Mouse (Mus musculus): ENCODE data around the gene Zswim9. TPM values are rescaled to one million over a fixed set of nuclear protein-coding genes. Genes with fewer than 3 reads are reported as not detected.

Gene Zswim9
- polyA plus RNA-seq, 1 experiment from 2014 or later: 8.3 TPM

- Histone ChIP-seq H3K27ac (ENCODE audit: poor library complexity, severe bottlenecking) (no peak overlapping the region), H3K4me2 (no peak overlapping the region), H3K36me3 (peaks cover 14% of the 10 kb centered on the region), H3K27me3 (replicated peaks) (no peaks in the 10 kb centered on the region), H3K4me3 (no peak overlapping the region), H3K4me1 (replicated peaks) (no peaks in the 10 kb centered on the region), H3K9ac (no peak overlapping the region), H3K9me3 (replicated peaks) (no peaks in the 10 kb centered on the region)
- WGBS: 83% methylated on average over 4 of the region's 4 CpGs
- no peak for ATAC-seq (ENCODE audit: insufficient number of reproducible peaks, low FRiP score)
These were observed 9.7 kb downstream of the Zswim9 start for GRCm38 (mm10) chr7:13268749-13269260.

- Histone ChIP-seq H3K4me1 (replicated peaks) (no peaks in the 10 kb centered on the region), H3K36me3 (peaks cover 12% of the 10 kb centered on the region; the same call in 1 of the 2 replicates), H3K4me3 (no peak overlapping the region), H3K9ac (no peak overlapping the region), H3K9me3 (replicated peaks) (no peaks in the 10 kb centered on the region), H3K27ac (ENCODE audit: poor library complexity, severe bottlenecking) (no peak overlapping the region), H3K4me2 (no peak overlapping the region), H3K27me3 (replicated peaks) (peaks cover 18% of the 10 kb centered on the region)
- no peak for ATAC-seq (ENCODE audit: insufficient number of reproducible peaks, low FRiP score)
- 84% methylated on average over 2 of the region's 2 CpGs for WGBS
These were observed 14.1 kb downstream of the Zswim9 start for GRCm38 (mm10) chr7:13264396-13264795.

- Histone ChIP-seq H3K4me1 (replicated peaks) (no peaks in the 10 kb centered on the region), H3K4me3 (no peak overlapping the region), H3K27ac (ENCODE audit: poor library complexity, severe bottlenecking) (no peak overlapping the region), H3K36me3 (peaks cover 8% of the 10 kb centered on the region; the same call in 1 of the 2 replicates), H3K4me2 (no peak overlapping the region), H3K9ac (no peak overlapping the region), H3K9me3 (replicated peaks) (no peaks in the 10 kb centered on the region), H3K27me3 (replicated peaks) (peaks cover 18% of the 10 kb centered on the region)
- 70% methylated on average over 5 of the region's 5 CpGs for WGBS
- ATAC-seq (ENCODE audit: insufficient number of reproducible peaks, low FRiP score): no peak
These were observed 14.7 kb downstream of the Zswim9 start for GRCm38 (mm10) chr7:13263851-13264250.

- ATAC-seq (ENCODE audit: insufficient number of reproducible peaks, low FRiP score): no peak
- Histone ChIP-seq H3K9me3 (replicated peaks) (no peaks in the 10 kb centered on the region), H3K27ac (ENCODE audit: poor library complexity, severe bottlenecking) (no peak overlapping the region), H3K4me3 (no peak overlapping the region), H3K4me1 (replicated peaks) (no peaks in the 10 kb centered on the region), H3K4me2 (0 out of 2 replicates have a peak overlapping the region, but pooled peaks have one; percentile 17), H3K36me3 (peaks cover 8% of the 10 kb centered on the region; the same call in 1 of the 2 replicates), H3K9ac (no peak overlapping the region), H3K27me3 (replicated peaks) (peaks cover 18% of the 10 kb centered on the region)
- WGBS: 40% methylated on average over 50 of the region's 50 CpGs
These were observed 17.5 kb downstream of the Zswim9 start for GRCm38 (mm10) chr7:13260746-13261700.

- no peak for ATAC-seq (ENCODE audit: insufficient number of reproducible peaks, low FRiP score)
- Histone ChIP-seq H3K27me3 (replicated peaks) (no peaks in the 10 kb centered on the region), H3K4me2 (no peak within 1 kb of the TSS), H3K4me3 (no peak within 1 kb of the TSS), H3K9ac (no peak within 1 kb of the TSS), H3K4me1 (replicated peaks) (no peaks in the 10 kb centered on the region), H3K27ac (ENCODE audit: poor library complexity, severe bottlenecking) (no peak within 1 kb of the TSS), H3K36me3 (no peaks in the 10 kb centered on the region), H3K9me3 (replicated peaks) (no peaks in the 10 kb centered on the region)
These were observed 65.8 kb downstream of the Zswim9 start, which contains the start of gene Vmn1r89 for GRCm38 (mm10) chr7:13212720-13213119. TSS of gene Vmn1r89 (plus strand) at chr7:13213020.

Other genes starting within 250 kb of the Zswim9 start
- 127 and 131 TPM in 2 replicates for gene Chmp2a, start 243.9 kb downstream of the Zswim9 start, polyA plus RNA-seq (2016; fragmentation: Nextera tagmentation; extraction: Ambion mirVana)
- gene Ube2m, start 240.4 kb downstream of the Zswim9 start, polyA plus RNA-seq (2016; fragmentation: Nextera tagmentation; extraction: Ambion mirVana): 160 and 170 TPM in 2 replicates
- 2.0 and 2.3 TPM in 2 replicates for gene Mzf1, start 224.0 kb downstream of the Zswim9 start, polyA plus RNA-seq (2016; fragmentation: Nextera tagmentation; extraction: Ambion mirVana)
- not detected in 2 replicates for gene Vmn1r85, start 183.5 kb downstream of the Zswim9 start, polyA plus RNA-seq (2016; fragmentation: Nextera tagmentation; extraction: Ambion mirVana)
- gene Vmn1r86, start 158.8 kb downstream of the Zswim9 start, polyA plus RNA-seq (2016; fragmentation: Nextera tagmentation; extraction: Ambion mirVana): not detected in 2 replicates
- not detected in 2 replicates for gene Vmn1r87, start 138.6 kb downstream of the Zswim9 start, polyA plus RNA-seq (2016; fragmentation: Nextera tagmentation; extraction: Ambion mirVana)
- not detected in 2 replicates for gene Vmn1r88, start 119.2 kb downstream of the Zswim9 start, polyA plus RNA-seq (2016; fragmentation: Nextera tagmentation; extraction: Ambion mirVana)
- gene Vmn1r89, start 65.7 kb downstream of the Zswim9 start, polyA plus RNA-seq (2016; fragmentation: Nextera tagmentation; extraction: Ambion mirVana): not detected in 2 replicates
- gene Lig1, start 1.4 kb downstream of the Zswim9 start, polyA plus RNA-seq (2016; fragmentation: Nextera tagmentation; extraction: Ambion mirVana): 67.8 and 72.2 TPM in 2 replicates
- 0.58 and 0.72 TPM in 2 replicates for gene Pla2g4c, start 45.9 kb upstream of the Zswim9 start, polyA plus RNA-seq (2016; fragmentation: Nextera tagmentation; extraction: Ambion mirVana)
- gene Cabp5, start 119.4 kb upstream of the Zswim9 start, polyA plus RNA-seq (2016; fragmentation: Nextera tagmentation; extraction: Ambion mirVana): 0.17 TPM in 1 of 2 replicates, not detected in the other
- gene Bsph1, start 172.1 kb upstream of the Zswim9 start, polyA plus RNA-seq (2016; fragmentation: Nextera tagmentation; extraction: Ambion mirVana): not detected in 2 replicates